Mouse (Mus musculus) forebrain, embryonic 14.5 days (tissue): ENCODE data around the gene Ctsz. TPM values are rescaled to one million over a fixed set of nuclear protein-coding genes. Genes with fewer than 3 reads are reported as not detected.

Source experiments
- ATAC-seq: fragments of 200-750 bp; cut with Nextera tagmentation; 2 replicates; pipeline ENCODE4 v1.8.0; 2017; ENCODE audit warnings: mild to moderate bottlenecking, moderate library complexity
- DNase-seq: peaks from one replicate; pipeline ENCODE4 v3.0.0-alpha.2; 2015; ENCODE audit warnings: low spot score
- H3K27ac ChIP-seq: fragments of 300-500 bp; sonication (generic); 2 replicates; pipeline ENCODE4 v1.5.1; 2014; ENCODE audit warnings: low read depth, mild to moderate bottlenecking, control low read depth, low read length, moderate library complexity
- H3K27me3 ChIP-seq: fragments of 300-500 bp; sonication (generic); replicated peaks from 2 replicates; pipeline ENCODE4 v1.6.1; 2014; ENCODE audit warnings: low read length, control low read depth, mixed read lengths; ENCODE audit not compliant: control insufficient read depth, insufficient read depth
- H3K36me3 ChIP-seq: fragments of 300-500 bp; sonication (generic); 2 replicates; pipeline ENCODE4 v1.6.1; 2014; ENCODE audit warnings: low read length, control low read depth; ENCODE audit not compliant: control insufficient read depth, insufficient read depth
- H3K4me1 ChIP-seq: fragments of 300-500 bp; sonication (generic); 2 replicates; pipeline ENCODE4 v1.6.1; 2014; ENCODE audit warnings: antibody characterized with exemption, low read length, control low read depth; ENCODE audit not compliant: control insufficient read depth, insufficient read depth
- H3K4me2 ChIP-seq: fragments of 300-500 bp; sonication (generic); 2 replicates; pipeline ENCODE4 v1.6.1; 2014; ENCODE audit warnings: mild to moderate bottlenecking, control low read depth, low read length
- H3K4me3 ChIP-seq: fragments of 300-500 bp; sonication (generic); 2 replicates; pipeline ENCODE4 v1.5.1; 2014; ENCODE audit warnings: low read depth, low read length, control low read depth
- H3K9ac ChIP-seq: fragments of 300-500 bp; sonication (generic); 2 replicates; pipeline ENCODE4 v1.6.1; 2014; ENCODE audit warnings: mild to moderate bottlenecking, low read length, control low read depth, moderate library complexity
- H3K9me3 ChIP-seq: fragments of 300-500 bp; sonication (generic); replicated peaks from 2 replicates; pipeline ENCODE4 v1.6.1; 2016; ENCODE audit warnings: low read length, control low read depth, mixed read lengths; ENCODE audit not compliant: control insufficient read depth
- WGBS: fragments of 180-500 bp; shearing (Covaris S2); extraction: QIAGEN DNeasy Blood & Tissue Kit; methylation state at CpG from one replicate; pipeline ENCODE4 v1.1.7; 2014; 5-methylcytosine and 5-hydroxymethylcytosine counted together
- polyA plus RNA-seq: library from polyadenylated mRNA; unstranded; fragments of >200 nt; fragmentation: Nextera tagmentation; extraction: Ambion mirVana; gene quantifications from 2 replicates; pipeline ENCODE4 v1.2.1, GENCODE M21; 2014

Gene Ctsz
- polyA plus RNA-seq: 86.7 and 94.1 TPM in 2 replicates

DNA sequence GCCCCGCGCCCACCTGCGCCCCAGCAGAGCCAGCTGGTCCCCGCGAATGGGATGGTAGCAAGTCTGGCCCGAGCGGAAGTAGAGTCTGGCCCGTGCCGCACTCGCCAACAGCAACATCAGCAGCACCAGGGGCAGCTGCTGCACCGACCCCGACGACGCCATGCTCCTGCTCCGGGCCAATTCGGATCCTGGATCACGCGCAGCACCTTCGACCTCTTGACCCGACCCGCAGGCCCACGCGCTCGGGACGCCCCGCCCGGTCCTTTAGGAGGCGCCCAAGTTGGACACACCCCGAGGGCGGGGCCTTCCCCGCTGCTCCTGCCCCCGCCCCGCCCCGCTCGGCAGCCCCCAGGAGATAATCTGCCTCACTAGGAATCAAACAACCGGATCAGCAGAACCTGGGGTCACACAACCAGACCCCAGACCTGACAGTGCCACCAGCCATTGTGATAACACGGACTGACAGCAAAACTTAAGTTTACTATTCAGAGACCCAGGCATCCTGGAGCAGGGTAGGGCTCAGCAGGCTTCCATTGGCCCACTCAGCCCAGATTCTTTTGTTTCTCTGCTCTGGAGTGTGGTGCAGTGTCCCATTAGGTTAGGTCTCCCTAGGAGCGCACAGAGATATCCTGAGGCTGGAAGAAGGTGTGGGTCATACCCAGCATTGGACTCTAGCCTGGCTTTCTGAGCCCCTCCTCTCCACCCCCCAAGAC is at the start of gene Ctsz:
TSS of gene Ctsz (minus strand) at position 303 of the 713 bp plus-strand sequence.
- peak; percentile 55 for DNase-seq

DNA sequence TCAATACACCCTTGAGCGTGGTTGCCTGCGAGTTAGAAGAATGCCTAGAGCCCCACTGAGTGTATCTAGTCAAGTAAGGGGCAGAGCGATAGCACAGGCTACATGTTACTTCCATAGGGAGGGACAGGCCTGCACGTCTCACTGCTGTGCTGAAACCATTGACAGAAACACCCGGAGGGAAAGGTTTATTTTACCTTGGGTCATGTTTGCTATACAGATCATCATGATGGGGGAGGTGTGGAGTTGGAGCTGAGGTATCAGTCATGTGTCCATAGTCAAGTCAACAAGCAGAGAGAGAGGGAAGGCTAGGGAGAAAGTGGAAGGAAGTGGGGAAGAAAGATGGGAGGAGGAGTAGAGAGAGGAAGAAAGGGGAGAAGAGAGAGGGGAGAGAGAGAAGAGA is 48.2 kb upstream of the Ctsz start:
- DNase-seq (no peak), ATAC-seq (no peak)
- Histone ChIP-seq H3K27ac (no peak overlapping the region), H3K4me1 (no peaks in the 10 kb centered on the region), H3K36me3 (no peaks in the 10 kb centered on the region), H3K9me3 (no peaks in the 10 kb centered on the region), H3K27me3 (no peaks in the 10 kb centered on the region), H3K4me2 (no peak overlapping the region), H3K4me3 (no peak overlapping the region), H3K9ac (no peak overlapping the region)
- WGBS: 85% methylated on average over 5 of the region's 5 CpGs

More for the DNA sequence above, at the start of gene Ctsz:
- peak within 1 kb of the TSS; percentile 52 for H3K4me3 ChIP-seq
- ATAC-seq: peak; percentile 87
- H3K9ac ChIP-seq: peak within 1 kb of the TSS; percentile 67
- peaks cover 3% of the 10 kb centered on the region; the same call in 1 of the 2 replicates for H3K36me3 ChIP-seq
- no peak within 1 kb of the TSS for H3K27ac ChIP-seq
- no peaks in the 10 kb centered on the region for H3K9me3 ChIP-seq
- WGBS: 0% methylated on average over 38 of the region's 38 CpGs
- H3K4me2 ChIP-seq: peak within 1 kb of the TSS; percentile 75
- H3K27me3 ChIP-seq: no peaks in the 10 kb centered on the region
- peaks cover 16% of the 10 kb centered on the region for H3K4me1 ChIP-seq

DNA sequence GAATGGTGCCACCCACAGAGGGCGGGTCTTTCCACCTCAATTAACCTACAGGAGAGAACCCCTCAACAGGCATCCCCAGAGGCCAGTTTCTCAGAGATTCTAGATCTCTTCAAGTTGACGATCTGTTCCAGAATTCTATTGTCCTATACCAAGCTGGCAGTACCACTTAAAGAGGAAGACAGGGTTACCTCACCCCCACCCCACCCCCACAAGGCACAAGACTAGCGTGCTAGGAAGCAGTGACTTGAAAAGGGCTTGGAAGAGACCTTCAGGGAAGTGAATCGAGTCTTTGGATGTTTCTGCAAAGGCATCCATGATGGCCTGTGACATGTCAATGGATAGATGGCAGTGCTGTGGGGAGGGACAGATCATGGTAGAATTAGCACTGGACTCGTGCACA is 39.9 kb upstream of the Ctsz start:
- Histone ChIP-seq H3K4me1 (no peaks in the 10 kb centered on the region), H3K9me3 (no peaks in the 10 kb centered on the region), H3K36me3 (no peaks in the 10 kb centered on the region), H3K9ac (no peak overlapping the region), H3K27ac (no peak overlapping the region), H3K4me2 (no peak overlapping the region), H3K4me3 (no peak overlapping the region), H3K27me3 (no peaks in the 10 kb centered on the region)
- 67% methylated on average over 5 of the region's 5 CpGs for WGBS
- ATAC-seq (no peak), DNase-seq (no peak)

DNA sequence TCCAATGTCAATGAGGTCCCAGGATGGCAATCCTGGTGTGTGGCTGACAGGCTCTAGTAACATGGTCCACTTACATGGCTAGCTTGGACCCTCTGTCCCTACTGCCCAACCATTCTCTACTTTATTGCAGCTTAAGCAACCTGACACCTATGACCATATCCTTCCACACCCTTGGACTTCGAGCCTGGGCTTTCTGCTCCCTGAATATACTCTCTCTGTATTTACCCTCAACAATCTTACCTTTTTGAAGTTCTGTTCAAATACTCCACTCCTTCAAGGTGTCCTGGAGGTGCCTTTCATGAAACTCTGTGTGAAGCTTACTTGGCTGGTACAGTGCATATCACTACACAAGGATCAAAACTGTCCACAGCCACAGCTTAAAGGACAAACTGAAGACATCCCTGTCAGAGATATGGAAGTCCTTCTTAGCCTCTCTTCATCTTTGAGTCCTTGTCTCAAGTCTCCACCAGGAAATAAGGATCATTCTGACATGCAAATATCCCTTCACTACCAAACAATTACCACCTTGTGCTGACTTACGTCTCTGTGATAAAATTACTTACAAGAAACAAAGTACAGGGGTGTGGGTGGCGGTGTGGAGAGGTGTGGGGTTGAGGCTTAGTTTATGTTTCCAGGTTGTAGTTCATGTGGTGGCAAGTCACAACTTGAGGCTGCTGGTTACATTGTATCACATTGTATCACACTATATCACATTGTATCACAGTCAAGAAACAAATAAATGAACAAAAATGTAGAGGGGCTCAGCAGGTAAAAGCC is 38.9 kb upstream of the Ctsz start:
- H3K27me3 ChIP-seq: no peaks in the 10 kb centered on the region
- H3K4me3 ChIP-seq: no peak overlapping the region
- no peaks in the 10 kb centered on the region for H3K9me3 ChIP-seq
- DNase-seq (no peak), ATAC-seq (no peak)
- H3K4me2 ChIP-seq: no peak overlapping the region
- H3K36me3 ChIP-seq: no peaks in the 10 kb centered on the region
- H3K27ac ChIP-seq: no peak overlapping the region
- no peaks in the 10 kb centered on the region for H3K4me1 ChIP-seq
- WGBS: 76% methylated on average over 3 of the region's 3 CpGs
- H3K9ac ChIP-seq: no peak overlapping the region

DNA sequence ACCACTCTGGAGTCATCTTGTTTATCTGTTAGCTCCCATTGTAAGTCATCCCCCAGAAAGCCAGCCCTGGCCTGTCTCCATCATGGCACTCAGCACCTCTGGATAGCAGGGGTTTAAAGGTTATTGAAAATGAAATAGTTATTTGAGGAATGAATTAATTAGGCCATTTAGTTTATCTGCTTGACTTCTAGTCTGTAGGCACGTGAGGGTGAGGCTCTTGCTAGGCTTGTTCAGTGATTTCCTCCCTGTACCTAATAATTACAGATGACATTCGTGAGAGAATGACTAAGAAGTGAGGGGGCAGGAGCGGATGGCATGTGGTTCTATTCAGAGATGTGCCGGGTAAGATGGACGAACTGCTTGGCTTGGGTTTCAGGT is 34.7 kb upstream of the Ctsz start:
- Histone ChIP-seq H3K4me2 (peak overlapping the region; percentile 75), H3K9me3 (no peaks in the 10 kb centered on the region), H3K36me3 (0 out of 2 replicates have a peak, but pooled peaks cover 10% of the 10 kb centered on the region), H3K4me1 (peaks cover 7% of the 10 kb centered on the region; the same call in 1 of the 2 replicates), H3K27me3 (no peaks in the 10 kb centered on the region), H3K4me3 (peak overlapping the region; percentile 75), H3K9ac (peak overlapping the region; percentile 55; the same call in 1 of the 2 replicates), H3K27ac (no peak overlapping the region)
- ATAC-seq (no peak), DNase-seq (no peak)
- 83% methylated on average over 5 of the region's 5 CpGs for WGBS

DNA sequence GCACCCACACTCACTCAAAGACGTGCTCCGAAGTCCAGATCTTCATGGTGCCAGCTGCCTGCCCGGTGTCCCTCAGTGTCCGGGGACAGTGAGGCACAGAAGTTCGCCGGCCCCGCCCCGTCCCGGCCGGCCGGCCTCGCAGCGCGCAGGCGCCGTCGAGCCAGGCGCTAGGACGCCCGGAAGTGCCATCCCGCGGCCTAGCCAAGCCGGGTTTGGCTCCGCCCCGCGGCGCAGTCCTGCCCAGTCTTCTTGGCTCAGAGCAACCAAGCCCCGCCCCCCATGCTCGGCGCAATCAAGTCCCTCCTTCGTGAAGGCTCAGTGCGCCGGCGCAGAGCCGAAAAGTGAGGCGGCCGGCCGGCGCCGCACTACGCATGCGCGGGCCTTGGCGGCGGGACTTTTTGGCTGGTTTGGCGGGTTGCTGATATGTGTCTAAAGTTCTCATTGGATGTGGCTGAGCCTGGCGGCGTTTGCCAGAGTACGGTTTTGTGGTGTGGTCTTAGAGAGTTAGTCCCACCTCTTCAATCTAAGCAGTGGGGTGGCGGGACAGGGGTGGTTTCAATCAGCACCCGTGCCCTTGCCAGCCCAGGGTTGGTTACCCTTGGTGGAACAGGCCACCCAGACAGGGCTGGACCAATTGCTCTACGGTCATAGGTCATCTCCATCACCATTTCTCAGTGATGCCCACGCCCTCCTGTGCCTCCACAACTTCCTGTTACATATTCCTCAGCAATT is 34.1 kb upstream of the Ctsz start, which contains the start of gene Prelid3b:
TSS of gene Prelid3b (minus strand) at position 264 of the 732 bp plus-strand sequence.
- peak within 1 kb of the TSS; percentile 75 for H3K4me2 ChIP-seq
- no peaks in the 10 kb centered on the region for H3K9me3 ChIP-seq
- H3K36me3 ChIP-seq: 0 out of 2 replicates have a peak, but pooled peaks cover 16% of the 10 kb centered on the region
- no peaks in the 10 kb centered on the region for H3K27me3 ChIP-seq
- peak within 1 kb of the TSS; percentile 75 for H3K9ac ChIP-seq
- peak within 1 kb of the TSS; percentile 75 for H3K4me3 ChIP-seq
- DNase-seq (peak; percentile 99), ATAC-seq (peak; percentile 99)
- peaks cover 7% of the 10 kb centered on the region; the same call in 1 of the 2 replicates for H3K4me1 ChIP-seq
- under 1% methylated on average over 53 of the region's 53 CpGs for WGBS
- no peak within 1 kb of the TSS for H3K27ac ChIP-seq

DNA sequence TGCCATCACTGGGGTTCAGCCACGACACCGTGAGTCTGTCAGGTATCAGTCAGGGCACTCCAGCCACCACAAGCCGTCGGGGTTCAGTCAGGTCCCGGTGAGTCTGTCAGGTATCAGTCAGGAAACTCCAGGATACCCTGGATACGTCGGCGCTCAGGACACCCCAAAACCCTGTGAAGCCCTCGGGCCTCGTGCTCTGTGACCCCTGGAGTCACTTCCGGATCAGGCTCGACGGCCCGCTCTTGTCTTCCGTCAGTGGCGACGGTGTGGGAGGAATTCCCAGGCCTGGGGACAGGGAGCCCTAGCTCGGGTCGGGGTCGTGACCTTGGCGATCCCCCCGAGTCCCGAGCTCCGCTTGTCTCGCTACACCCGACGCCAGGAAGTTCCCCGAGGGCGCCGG is 33.6 kb upstream of the Ctsz start:
- Histone ChIP-seq H3K4me3 (peak overlapping the region; percentile 75), H3K9ac (peak overlapping the region; percentile 75), H3K4me2 (peak overlapping the region; percentile 75), H3K27ac (no peak overlapping the region), H3K36me3 (0 out of 2 replicates have a peak, but pooled peaks cover 16% of the 10 kb centered on the region), H3K4me1 (peaks cover 7% of the 10 kb centered on the region; the same call in 1 of the 2 replicates), H3K27me3 (no peaks in the 10 kb centered on the region), H3K9me3 (no peaks in the 10 kb centered on the region)
- no peak for DNase-seq
- 10% methylated on average over 30 of the region's 30 CpGs for WGBS
- peak; percentile 41 for ATAC-seq

DNA sequence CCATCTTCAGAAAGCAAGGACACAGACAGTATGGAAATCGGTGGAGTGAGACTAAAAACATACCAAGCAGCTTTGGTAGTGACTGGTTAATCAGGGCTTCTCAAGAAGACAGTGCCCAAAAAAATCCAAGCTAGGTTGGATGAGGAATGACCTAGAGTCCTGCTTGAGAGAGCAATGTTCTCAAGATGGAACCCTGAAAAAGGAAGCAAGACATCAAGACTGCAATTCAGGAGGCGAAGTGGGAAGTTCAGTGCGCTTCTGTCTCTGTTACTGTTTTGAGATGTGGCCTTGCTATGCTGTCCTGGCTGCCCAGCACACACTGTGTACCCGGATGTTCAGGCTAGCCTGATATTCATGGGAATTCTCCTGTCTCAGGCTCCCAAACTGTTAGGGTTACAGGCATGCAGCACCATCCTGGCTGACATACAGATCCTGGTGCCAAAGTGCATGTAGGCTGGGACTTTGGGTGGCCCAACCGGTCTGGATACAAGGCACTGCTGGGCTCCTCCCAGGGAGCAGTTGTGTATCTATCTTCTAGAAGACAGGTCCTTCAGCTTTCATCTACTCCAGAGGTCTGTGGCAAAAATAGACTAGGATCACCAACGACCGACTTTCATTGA is 32.1 kb upstream of the Ctsz start:
- DNase-seq (no peak), ATAC-seq (no peak)
- Histone ChIP-seq H3K9me3 (no peaks in the 10 kb centered on the region), H3K4me3 (no peak overlapping the region), H3K27ac (no peak overlapping the region), H3K9ac (no peak overlapping the region), H3K4me2 (no peak overlapping the region), H3K36me3 (peaks cover 25% of the 10 kb centered on the region; the same call in 1 of the 2 replicates), H3K4me1 (peaks cover 7% of the 10 kb centered on the region; the same call in 1 of the 2 replicates), H3K27me3 (no peaks in the 10 kb centered on the region)
- WGBS: 95% methylated on average over 7 of the region's 7 CpGs
